In genomic region chr3:97937068-97937944, GRCm38 (mm10) we compare ENCODE assay signal across 11 mouse cellular contexts. TPM values are rescaled to one million over a fixed set of nuclear protein-coding genes. Genes with fewer than 3 reads are reported as not detected.
A peak's percentile ranks its signal among the peaks of the same experiment; 100 is the strongest.
DNase-seq lines count a peak whose midpoint lies in the region; ATAC-seq lines count a peak whose summit lies in the region.
"Had no signal": no experiment of that assay in that cellular context is flagged by ENCODE, and none has a peak within 500 bp of the region (broad histone marks: within the 10 kb centered on the region; RNA-seq: fewer than 3 reads in every experiment).

No protein-coding gene starts in this region.

- H3K4me2 ChIP-seq in hindbrain, embryonic 11.5 days (replicated peaks; ENCODE audit: low read depth, low read length): no peak overlapping the region
- H3K4me2 ChIP-seq: limb, embryonic 15.5 days had no signal

- no peaks in the 10 kb centered on the region for H3K36me3 ChIP-seq in hindbrain, embryonic 10.5 days
- H3K36me3 ChIP-seq in hindbrain, embryonic 11.5 days (ENCODE audit: control insufficient read depth, insufficient read depth, low read length): no peaks in the 10 kb centered on the region
- no peaks in the 10 kb centered on the region for H3K36me3 ChIP-seq in embryonic facial prominence, embryonic 10.5 days (replicated peaks)
- H3K36me3 ChIP-seq: limb, embryonic 15.5 days had no signal

- H3K9me3 ChIP-seq in hindbrain, embryonic 10.5 days: no peaks in the 10 kb centered on the region
- no peaks in the 10 kb centered on the region for H3K9me3 ChIP-seq in hindbrain, embryonic 11.5 days (ENCODE audit: control insufficient read depth, low read length)
- no peaks in the 10 kb centered on the region for H3K9me3 ChIP-seq in embryonic facial prominence, embryonic 10.5 days
- H3K9me3 ChIP-seq: limb, embryonic 15.5 days had no signal

- WGBS in hindbrain, embryonic 10.5 days: 48% methylated on average over 17 of the region's 17 CpGs
- WGBS in hindbrain, embryonic 11.5 days: 45% methylated on average over 17 of the region's 17 CpGs
- WGBS in embryonic facial prominence, embryonic 10.5 days: 65% methylated on average over 17 of the region's 17 CpGs

- no peak for DNase-seq in hindbrain, embryonic 10.5 days (ENCODE audit: low spot score)
- no peak for DNase-seq in hindbrain, embryonic 11.5 days (ENCODE audit: low spot score)
- DNase-seq in 416B (ENCODE audit: low read depth): peak; percentile 87
- DNase-seq in embryonic facial prominence, embryonic 10.5 days (ENCODE audit: low spot score): no peak
- no peak for DNase-seq in left cerebral cortex, postnatal 10 days (ENCODE audit: extremely low spot score in 1 of 2, low spot score in 2 of 2)
- no peak for DNase-seq in testis, postnatal 14 days (ENCODE audit: low spot score)
- no peak for DNase-seq in adrenal gland, adult 2 months
- DNase-seq: adrenal gland, postnatal 25 days had no signal

- no peak for ATAC-seq in hindbrain, embryonic 11.5 days (ENCODE audit: low FRiP score)
- peak; percentile 21 for ATAC-seq in megakaryocyte progenitor cell, adult 5-6 weeks (replicated peaks; ENCODE audit: poor library complexity)
- ATAC-seq: intestine, embryonic 16.5 days had no signal

- peaks cover 14% of the 10 kb centered on the region for H3K27me3 ChIP-seq in hindbrain, embryonic 10.5 days (ENCODE audit: insufficient read depth, poor library complexity, severe bottlenecking)
- H3K27me3 ChIP-seq in hindbrain, embryonic 11.5 days (ENCODE audit: control insufficient read depth, insufficient read depth, low read length): no peaks in the 10 kb centered on the region
- 0 out of 2 replicates have a peak, but pooled peaks cover 6% of the 10 kb centered on the region for H3K27me3 ChIP-seq in embryonic facial prominence, embryonic 10.5 days (replicated peaks; ENCODE audit: low read depth, poor library complexity, severe bottlenecking)
- H3K27me3 ChIP-seq: limb, embryonic 15.5 days had no signal

- intact Hi-C loops in left cerebral cortex, postnatal 10 days (cut with DNase I): no loop called here

- peaks cover 77% of the 10 kb centered on the region for H3K4me1 ChIP-seq in hindbrain, embryonic 10.5 days (replicated peaks)
- peaks cover 16% of the 10 kb centered on the region for H3K4me1 ChIP-seq in hindbrain, embryonic 11.5 days (replicated peaks; ENCODE audit: control insufficient read depth, insufficient read depth, low read length)
- peaks cover 87% of the 10 kb centered on the region for H3K4me1 ChIP-seq in embryonic facial prominence, embryonic 10.5 days

- no peak overlapping the region for H3K4me3 ChIP-seq in hindbrain, embryonic 10.5 days
- H3K4me3 ChIP-seq in hindbrain, embryonic 11.5 days (ENCODE audit: low read depth, low read length): no peak overlapping the region
- no peak overlapping the region for H3K4me3 ChIP-seq in embryonic facial prominence, embryonic 10.5 days
- H3K4me3 ChIP-seq: limb, embryonic 15.5 days had no signal

- H3K9ac ChIP-seq in hindbrain, embryonic 11.5 days (ENCODE audit: low read depth, low read length): no peak overlapping the region
- H3K9ac ChIP-seq: limb, embryonic 15.5 days had no signal

- H3K27ac ChIP-seq in hindbrain, embryonic 10.5 days: peak overlapping the region; percentile 76
- no peak overlapping the region for H3K27ac ChIP-seq in hindbrain, embryonic 11.5 days (ENCODE audit: low read depth, low read length)
- peak overlapping the region; percentile 44 for H3K27ac ChIP-seq in embryonic facial prominence, embryonic 10.5 days (replicated peaks)
- H3K27ac ChIP-seq: limb, embryonic 15.5 days had no signal

RNA-seq across cellular contexts. Expression of gene Sec22b, which starts 36.3 kb away (rescaled TPM):
- 109 and 121 TPM in 2 replicates for polyA plus RNA-seq in hindbrain, embryonic 10.5 days (2016; fragmentation: Nextera tagmentation; extraction: Ambion mirVana)
- polyA plus RNA-seq in hindbrain, embryonic 11.5 days (2014; fragmentation: Nextera tagmentation; extraction: Ambion mirVana): 134 and 135 TPM in 2 replicates
- 119 and 122 TPM in 2 replicates for polyA plus RNA-seq in embryonic facial prominence, embryonic 10.5 days (2016; fragmentation: Nextera tagmentation; extraction: Ambion mirVana)
- total RNA-seq in megakaryocyte progenitor cell, adult 5-6 weeks (2015): 108 and 136 TPM in 2 replicates
- 71.6 and 83.0 TPM in 2 replicates for total RNA-seq in megakaryocyte progenitor cell, adult 5-6 weeks (2017)
- total RNA-seq in left cerebral cortex, postnatal 10 days (2021): 10 to 100 TPM; 63.1 to 69.7 TPM
- total RNA-seq in adrenal gland, adult 2 months (2021): 100 to 1,000 TPM in 1 of 2 experiments, 10 to 100 TPM in 1; 98.8 to 160 TPM
- 15.5 and 21.4 TPM in 2 replicates for polyA plus RNA-seq in adrenal gland, adult 2 months (2012; rRNA removed)

RNA-seq across cellular contexts. Expression of gene Pde4dip, which starts 48.8 kb away (rescaled TPM):
- 22.4 and 29.4 TPM in 2 replicates for polyA plus RNA-seq in hindbrain, embryonic 10.5 days (2016; fragmentation: Nextera tagmentation; extraction: Ambion mirVana)
- polyA plus RNA-seq in hindbrain, embryonic 11.5 days (2014; fragmentation: Nextera tagmentation; extraction: Ambion mirVana): 27.5 and 35.5 TPM in 2 replicates
- 27.0 and 28.2 TPM in 2 replicates for polyA plus RNA-seq in embryonic facial prominence, embryonic 10.5 days (2016; fragmentation: Nextera tagmentation; extraction: Ambion mirVana)
- 4.7 and 4.8 TPM in 2 replicates for total RNA-seq in megakaryocyte progenitor cell, adult 5-6 weeks (2015)
- total RNA-seq in megakaryocyte progenitor cell, adult 5-6 weeks (2017): 6.7 and 7.8 TPM in 2 replicates
- total RNA-seq in left cerebral cortex, postnatal 10 days (2021): 100 to 1,000 TPM; 235 to 254 TPM
- 10 to 100 TPM; 24.6 to 39.7 TPM for total RNA-seq in adrenal gland, adult 2 months (2021)
- 13.1 and 17.7 TPM in 2 replicates for polyA plus RNA-seq in adrenal gland, adult 2 months (2012; rRNA removed)
